Mouse (Mus musculus): ENCODE measurements around the gene Serinc3.
"Not testable (repeated sequence)": the region's sequence is repeated elsewhere in the genome, so short reads cannot be mapped to it uniquely, and the experiment has no call there.

The Serinc3 gene

DNA sequence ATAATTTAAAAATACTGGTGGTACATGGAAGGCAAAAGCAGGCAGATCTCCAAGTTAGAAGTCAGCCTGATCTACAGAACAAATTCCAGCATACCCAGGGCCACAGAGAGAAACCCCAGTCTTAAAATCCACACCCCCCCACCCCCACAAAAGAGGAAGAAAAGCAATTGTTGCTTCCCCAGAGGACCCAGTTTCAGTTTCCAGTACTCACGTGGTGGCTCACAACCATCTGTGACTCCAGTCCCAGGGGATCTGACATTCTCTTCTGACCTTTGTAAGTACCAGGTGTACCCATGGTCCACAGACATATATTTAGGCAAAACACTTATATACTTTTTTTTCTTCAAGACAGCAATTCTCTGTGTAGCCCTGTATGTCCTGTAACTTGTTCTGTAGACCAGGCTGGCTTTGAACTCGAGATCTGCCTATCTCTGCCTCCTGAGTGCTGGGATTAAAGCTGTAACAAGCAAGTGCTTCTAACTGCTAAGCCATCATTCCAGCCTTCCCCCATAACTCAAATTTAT, 17.8 kb upstream of the Serinc3 start:
- DNase-seq (ENCODE audit: extremely low read depth, low read depth), result no peak

DNA sequence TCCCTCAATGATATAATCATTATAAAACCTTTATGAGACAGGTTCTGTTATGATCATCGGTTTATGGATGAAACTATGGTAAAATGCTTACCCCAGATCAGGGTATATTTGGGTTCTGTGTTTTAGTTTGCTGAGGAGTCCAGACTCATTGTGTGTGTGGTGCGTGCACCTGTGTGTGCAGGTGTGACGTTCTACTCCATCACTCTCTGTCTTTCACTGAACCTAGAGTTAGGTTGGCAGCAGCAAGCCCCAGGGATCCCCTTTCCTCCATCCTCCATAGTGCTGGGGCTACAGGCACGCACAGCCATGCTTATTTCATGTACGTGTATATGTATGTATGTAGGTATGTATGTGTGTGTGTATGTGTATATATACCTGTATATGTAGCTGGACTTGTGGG, 17.1 kb upstream of the Serinc3 start:
- DNase-seq (ENCODE audit: extremely low read depth, low read depth), result no peak

DNA sequence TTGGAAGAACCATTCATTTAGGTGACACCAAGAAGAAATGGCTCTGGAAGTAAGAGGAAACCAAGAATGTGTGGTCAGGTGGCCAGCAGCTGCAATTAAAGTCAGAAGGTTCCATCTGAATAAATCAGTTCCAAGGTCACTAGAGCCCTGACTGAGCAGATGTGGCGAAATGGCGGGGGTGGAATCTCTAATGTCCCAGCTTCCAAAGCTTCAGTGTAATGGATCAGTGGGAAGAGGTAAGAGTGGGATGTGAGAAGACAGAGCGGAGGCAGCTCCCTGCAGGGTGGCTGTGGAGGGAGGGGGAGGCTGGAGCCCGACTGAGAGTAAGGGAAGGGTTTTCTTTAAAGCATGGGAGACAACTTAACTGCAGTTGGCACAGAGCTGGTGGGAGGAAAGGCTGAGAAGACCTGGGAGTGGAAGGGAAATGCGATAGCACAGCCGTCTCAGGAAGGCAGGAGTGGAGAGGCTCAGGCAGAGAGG, 16.5 kb upstream of the Serinc3 start:
- no peak for DNase-seq (ENCODE audit: extremely low read depth, low read depth)

DNA sequence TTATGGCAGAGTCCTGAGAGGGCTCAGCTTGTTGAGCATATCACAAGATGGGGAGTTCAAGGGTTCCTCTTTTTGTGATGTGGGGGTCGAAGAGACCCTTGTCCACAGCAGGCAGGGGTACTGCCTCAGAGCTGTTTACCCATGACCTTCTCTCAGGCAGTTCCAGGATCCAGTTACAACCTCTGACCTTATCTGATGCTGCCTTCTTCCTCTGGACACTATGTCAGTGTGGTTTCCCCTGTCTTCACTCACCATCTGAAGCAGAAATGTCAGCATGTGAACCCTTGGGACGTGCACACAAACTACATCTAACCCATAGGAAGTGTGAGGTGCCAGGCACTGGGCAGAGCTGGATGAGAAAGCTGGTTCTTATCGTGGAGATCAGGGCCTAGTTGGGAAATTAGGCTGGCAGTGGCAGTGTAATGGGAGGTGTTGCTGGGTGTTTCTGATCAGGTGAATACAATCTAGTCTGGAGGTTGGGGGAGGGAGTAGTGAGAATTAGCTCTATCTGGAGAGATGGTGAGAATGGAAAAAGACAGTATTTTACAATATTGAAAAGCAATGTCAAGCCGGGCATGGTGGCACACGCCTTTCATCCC, 15.3 kb upstream of the Serinc3 start:
- no peak for DNase-seq (ENCODE audit: extremely low read depth, low read depth)

DNA sequence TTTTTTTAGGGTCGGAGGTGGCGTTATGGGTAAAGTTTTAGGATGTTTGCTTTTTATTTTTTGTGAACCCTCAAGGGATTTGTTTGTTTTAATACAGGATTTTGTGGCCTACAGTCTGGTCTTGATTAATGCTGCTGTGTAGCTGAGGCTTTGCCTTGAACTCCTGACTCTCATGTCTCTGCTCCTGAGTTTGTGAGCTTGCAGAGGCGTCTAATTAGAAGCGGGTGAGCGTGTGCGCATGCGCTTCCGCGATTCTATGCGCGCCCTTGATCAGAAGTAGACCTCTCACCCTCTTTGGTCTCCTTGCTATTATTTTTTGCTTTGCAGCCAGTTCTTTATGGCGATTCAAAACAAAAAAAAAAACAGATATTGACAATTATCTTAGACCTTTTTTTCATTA, 14.5 kb upstream of the Serinc3 start:
- peak; percentile 63 for DNase-seq (ENCODE audit: extremely low read depth, low read depth)

DNA sequence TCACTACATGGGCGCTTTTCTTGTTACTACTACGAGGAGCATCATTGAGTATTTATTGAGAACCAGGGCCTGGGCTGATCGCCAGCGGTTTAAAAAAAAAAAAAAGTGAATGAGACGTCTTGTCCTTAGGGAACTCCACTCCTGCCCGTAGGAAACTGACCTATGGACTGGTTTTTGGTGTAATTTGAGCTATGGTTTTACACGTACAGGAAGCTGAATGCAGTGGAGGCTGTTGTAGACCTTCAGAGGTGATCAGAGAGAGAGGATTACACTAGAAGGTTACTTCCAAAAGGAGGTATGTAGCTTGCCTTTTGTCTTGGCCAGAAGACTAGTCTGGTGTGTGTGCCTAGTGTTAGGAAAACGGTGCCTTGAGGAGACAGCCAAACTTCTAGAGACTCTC, 14.0 kb upstream of the Serinc3 start:
- no peak for DNase-seq (ENCODE audit: extremely low read depth, low read depth)

DNA sequence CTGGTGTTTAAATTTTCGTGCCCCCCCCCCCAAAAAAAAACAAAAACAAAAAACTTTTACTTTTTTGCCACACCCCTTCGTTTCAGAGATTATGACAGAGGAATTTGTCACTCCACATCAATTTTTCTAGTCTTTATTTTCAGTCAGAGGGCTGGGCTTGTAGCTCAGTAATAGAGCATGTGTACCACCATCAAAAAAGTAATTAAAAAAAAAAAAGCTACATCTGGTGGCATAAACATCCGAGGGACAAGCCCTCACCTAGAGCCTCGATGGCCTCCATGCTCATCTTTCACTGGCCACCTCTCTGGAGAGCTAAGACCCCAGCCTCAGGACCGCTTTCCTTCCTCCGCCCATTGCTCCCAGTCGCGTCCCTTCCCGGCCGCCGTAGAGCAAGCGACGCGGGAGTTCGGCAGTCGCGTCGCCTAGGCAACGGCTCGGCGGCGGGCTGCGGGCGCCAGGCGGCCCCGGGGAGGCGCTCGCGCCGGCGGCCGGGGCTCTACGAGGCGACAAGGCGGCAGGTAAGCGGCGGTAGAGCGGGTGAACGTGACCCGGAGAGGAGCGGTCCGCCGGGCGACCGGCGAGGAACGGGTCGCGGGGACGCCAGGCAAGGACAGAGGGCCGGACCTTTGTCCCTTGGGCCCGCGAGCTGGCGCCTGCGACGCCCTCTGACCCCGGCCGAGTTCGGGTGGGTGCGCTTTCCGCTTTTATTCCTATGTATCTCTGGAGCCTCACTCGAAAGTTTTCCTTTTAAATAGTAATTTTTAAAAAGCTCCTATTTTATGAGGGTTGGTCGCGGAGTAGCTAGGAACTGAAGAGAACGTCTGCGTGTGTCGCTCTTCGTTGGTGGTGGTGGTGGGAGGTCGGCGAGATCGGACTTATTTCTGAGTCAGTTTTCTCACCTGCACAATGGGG, 13.3 kb upstream of the Serinc3 start, which contains the start of gene Pkig:
Gene Pkig (plus strand): TSS at position 412 of the 912 bp plus-strand sequence.
- DNase-seq (ENCODE audit: extremely low read depth, low read depth), result peak; percentile 51

DNA sequence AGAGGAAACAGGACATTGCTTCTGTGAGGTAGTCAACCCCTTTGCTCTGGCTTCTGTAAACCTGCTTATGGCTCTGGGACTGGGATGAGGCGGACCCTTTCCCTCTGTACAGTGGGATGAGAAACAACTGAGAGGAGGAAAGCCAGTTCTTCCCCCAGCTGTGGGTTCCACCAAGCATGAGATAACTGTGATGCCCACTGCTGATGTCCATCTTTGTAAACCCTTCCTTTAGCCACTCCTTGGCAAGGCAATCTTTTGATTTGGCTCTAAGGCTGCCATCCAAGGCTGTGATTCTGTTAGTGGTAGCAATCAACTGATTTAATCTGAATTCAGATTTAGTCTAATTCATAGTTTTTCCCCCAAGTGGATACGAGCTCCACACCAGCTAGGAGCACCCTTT, 12.6 kb upstream of the Serinc3 start:
- no peak for DNase-seq (ENCODE audit: extremely low read depth, low read depth)

DNA sequence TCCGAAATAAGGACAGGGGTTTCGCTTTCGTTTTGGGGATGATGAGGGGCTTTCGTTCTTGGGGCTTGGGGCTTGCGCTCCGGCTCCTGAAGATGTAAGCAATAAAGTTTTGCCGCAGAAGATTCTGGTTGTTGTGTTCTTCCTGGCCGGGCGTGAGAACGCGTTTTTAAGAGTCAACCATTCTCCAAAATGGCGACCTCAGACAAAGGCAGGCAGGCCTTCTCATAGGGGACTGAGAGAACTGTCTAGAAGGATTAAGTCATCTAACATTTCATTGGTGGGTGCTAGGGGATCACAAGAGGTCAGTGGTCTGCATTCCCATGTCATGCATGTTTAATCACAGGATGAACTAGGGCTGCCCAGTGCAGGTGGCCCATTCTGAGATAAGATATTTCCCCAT, 10.8 kb upstream of the Serinc3 start:
- not testable (repeated sequence) for DNase-seq (ENCODE audit: extremely low read depth, low read depth)

DNA sequence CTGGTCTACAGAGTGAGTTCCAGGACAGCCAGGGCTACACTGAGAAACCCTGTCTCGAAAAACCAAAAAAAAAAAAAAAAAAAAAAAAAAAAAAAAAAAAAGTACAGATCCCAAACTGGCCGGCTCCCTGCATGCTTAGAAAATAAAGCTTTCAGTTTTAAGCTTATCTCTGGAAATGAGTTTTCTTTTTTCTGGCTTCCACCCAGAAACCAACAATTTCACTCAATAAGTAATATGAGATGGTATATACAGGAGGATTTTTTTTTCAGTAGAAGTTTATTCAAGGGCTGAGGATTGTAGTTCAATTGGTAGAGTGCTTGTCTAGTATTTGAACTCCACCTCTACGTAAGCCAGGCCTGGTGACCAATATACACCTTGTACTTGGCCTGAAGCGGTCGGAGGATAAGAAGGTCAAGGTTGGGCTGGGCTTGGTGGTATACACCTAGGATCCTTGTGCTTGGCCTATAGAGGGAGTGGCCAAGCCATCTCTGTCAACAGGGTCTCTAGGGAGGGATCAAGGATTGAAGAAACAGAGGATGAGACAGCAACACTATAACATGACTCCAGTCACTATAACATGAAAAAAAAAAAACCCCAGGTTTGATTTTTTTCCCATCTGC, 1.6 kb upstream of the Serinc3 start:
- DNase-seq (ENCODE audit: extremely low read depth, low read depth), result no peak

DNA sequence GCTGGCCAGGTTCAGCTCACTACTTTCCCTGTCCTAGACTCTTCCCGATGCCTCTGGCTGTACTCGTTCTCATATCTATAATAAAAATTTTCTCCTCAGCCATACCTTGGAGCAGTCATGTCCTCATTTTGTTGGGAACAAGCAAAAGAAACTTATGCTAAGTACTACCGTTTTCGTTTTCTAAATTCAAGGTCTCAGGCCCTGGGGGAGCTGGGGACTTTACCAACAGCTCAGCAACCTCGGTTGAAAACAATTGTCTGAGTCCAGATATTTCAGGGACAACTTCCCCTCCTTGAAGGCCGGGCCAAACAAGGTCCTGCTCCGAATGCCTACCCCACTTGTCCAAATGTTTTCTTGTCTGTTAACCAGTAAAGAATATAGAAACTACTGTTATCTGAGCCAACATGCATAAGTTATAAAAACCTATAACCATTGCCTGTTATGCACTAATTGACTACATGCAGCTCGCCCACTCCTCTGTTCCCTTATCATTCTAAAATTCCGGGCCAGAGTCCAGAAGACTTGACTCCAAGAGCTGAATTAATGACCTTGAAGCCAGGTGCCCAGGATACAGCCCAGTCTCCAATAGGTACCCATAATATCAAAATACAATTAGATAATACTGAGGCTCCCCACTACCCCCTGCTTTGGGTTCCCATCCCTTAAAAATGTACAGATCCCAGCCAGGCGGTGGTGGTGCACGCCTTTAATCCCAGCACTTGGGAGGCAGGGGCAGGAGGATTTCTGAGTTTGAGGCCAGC, 949 bp upstream of the Serinc3 start:
- DNase-seq (ENCODE audit: extremely low read depth, low read depth), result peak; percentile 32

DNA sequence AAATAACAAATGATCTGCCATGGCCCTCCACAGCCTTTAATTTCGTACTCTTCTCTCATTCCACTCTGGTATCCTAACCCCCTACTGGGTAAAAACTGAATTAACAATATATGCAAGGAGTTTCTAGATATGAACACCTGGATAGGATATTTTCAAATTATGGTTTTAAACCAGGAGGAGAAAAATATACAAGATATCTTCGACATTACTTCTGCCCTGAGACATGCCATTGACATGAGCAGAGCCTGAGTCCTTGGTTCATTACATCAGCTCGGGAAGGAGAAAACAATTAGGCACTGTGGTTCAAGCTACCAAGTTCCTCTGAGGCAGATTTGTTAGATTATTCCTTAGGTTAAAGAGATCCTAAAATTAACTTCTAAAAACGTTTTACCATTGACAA, 884 bp downstream of the Serinc3 start:
- peak; percentile 39 for DNase-seq (ENCODE audit: extremely low read depth, low read depth)

DNA sequence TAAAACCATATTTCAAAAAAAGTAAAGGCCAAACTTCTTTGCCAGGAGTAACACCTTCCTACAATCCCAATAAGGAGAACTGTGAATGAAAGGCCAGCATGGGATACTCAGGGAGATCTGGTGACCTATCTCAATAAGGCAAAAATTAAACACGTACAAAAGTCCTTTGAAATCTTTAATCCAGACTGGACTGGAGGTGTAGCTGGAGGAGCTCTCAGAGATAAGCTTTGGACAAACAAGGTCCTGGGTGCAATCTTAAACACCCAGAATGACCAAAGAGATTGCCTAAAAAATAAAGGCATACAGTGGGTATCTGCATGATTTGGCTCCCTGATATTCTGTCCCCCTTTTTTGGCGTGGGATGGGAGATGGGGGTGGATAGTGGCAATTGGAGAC, 1.4 kb downstream of the Serinc3 start:
- DNase-seq (ENCODE audit: extremely low read depth, low read depth), result peak; percentile 18

DNA sequence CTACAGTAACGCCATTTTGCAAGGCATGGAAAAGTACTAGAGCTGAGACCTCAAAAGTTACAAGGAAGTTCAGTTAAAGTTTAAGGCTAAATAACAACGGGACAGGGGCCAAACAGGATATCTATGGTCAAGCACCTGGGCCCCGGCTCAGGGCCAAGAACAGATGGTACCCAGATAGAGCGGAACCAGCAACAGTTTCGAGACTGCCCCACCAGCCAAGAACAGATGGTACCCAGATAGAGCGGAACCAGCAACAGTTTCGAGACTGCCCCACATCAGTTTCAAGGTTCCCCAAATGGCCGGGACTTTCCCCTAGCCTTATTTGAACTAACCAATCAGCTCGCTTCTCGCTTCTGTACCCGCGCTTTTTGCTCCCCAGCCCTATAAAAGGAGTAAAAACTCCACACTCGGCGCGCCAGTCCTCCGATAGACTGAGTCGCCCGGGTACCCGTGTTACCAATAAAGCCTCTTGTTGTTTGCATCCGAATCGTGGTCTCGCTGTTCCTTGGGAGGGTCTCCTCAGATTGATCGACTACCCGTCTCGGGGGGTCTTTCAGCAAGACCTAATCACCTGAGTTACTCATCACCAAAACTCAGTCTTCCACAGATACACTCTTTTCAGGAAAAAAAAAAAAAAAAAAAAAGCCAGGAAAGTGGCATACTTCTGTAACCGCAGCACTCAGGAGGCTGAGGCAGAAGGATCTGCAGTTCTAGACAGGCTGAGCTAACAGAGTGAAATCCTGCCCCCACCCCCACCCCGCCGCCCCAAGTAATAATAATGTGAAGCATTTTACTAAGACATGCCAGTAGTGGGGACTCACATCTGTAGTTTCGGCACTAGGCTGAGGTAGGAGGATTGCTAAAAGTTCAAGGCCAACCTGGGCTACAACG, 2.0 kb downstream of the Serinc3 start:
- DNase-seq (ENCODE audit: extremely low read depth, low read depth), result peak; percentile 95

DNA sequence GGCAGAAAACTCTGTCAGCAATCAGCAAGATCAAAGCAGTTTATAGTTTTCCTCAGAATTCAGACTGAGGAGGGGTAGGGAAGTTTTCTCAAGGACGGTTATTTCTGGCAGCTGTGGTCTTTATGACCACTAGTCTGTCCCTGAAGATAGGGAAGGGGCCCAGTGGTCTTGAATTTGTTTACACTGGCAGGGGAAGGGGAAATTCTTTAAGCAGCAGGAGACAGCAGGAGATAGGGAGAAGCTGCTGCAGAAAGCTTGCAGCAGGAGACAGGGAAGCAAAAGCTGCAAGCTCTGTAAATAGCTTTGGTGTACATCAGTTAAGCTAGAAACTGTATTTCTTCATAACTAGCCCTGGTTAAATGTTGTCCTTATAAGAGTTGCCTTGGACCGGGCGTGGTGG, 3.2 kb downstream of the Serinc3 start:
- peak; percentile 66 for DNase-seq (ENCODE audit: extremely low read depth, low read depth)

DNA sequence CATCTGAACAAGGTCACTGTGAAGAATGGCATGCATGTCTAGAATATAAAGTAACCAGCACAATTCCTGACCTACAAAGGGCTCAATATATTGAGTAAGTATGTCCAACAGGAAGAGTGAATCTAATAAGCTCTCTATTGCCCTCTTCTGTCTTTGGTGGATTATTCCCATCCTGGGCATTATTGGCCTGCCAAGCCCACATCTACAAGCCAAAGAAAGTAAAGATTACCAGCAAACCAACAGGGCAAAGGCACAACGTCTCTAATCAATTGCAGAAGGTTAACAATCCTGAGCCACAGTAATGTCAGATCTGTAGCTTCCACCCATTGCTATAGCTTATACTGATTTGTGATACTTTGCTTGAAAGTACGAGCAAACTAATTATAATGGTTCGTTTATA, 4.4 kb downstream of the Serinc3 start:
- no peak for DNase-seq (ENCODE audit: extremely low read depth, low read depth)

DNA sequence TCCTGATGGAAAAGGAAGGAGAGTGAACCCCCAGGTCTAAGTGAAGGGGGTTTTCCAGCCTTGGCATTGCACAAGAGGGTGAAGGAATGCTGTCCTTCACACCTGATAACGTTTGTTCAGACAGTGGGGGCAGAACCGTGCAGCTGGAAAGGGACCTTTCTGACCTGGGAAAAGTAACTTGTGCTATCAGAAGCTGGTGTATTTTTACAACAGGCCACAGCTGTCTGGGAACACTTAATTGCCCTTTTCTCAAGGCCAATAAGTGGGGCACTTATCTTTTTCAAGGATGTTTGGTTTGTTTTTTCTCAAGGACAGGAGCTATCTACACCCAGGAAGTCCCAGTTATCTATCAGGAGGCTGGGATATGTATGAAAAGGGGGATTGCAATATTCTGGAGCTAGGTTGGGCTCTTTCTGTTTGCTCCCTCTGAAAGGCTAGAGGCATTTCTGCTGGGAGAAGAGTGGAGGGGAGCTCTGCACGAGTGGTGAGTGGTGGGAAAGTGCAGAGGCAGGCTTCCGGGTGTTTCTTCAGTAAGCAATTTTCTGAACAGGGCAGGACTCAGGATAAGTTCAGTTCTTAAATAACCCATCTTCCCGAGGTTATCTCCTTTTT, 7.2 kb downstream of the Serinc3 start:
- no peak for DNase-seq (ENCODE audit: extremely low read depth, low read depth)

DNA sequence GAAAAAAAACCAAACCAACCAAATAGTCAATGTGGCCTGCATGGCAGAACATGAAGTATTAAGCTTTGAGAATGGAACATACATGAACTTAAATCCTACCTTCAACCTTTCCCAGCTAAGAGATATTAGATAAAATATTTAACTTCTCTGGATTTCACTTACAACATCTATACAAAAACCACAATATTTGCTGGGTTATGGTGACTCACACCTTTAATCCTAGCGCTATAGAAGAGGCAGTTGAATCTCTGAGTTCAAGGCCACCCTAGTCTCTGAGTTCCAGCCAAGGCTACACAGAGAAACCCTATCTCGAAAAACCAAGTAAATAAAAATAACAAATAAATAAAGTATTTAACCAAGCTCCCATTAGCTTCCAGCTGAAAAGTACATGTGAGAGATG, 8.9 kb downstream of the Serinc3 start:
- DNase-seq (ENCODE audit: extremely low read depth, low read depth), result no peak

DNA sequence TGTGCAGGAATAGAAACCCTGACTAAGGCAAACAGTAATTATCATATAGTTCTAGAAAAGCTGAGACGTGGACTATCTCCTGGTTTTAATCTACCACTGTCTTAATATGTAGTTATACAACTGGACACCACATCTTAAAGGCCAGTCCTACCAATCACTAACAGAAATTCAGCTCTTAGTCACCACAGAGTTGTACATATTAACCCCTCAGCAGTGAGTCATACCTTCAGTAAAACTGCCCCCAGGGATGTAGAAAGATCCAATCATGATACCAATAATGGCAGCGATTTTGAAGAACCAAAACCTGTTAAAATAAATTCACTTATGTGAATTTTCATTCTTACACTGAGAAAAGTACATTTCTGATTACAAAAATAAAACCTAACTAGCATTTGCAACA, 10.7 kb downstream of the Serinc3 start:
- no peak for DNase-seq (ENCODE audit: extremely low read depth, low read depth)

DNA sequence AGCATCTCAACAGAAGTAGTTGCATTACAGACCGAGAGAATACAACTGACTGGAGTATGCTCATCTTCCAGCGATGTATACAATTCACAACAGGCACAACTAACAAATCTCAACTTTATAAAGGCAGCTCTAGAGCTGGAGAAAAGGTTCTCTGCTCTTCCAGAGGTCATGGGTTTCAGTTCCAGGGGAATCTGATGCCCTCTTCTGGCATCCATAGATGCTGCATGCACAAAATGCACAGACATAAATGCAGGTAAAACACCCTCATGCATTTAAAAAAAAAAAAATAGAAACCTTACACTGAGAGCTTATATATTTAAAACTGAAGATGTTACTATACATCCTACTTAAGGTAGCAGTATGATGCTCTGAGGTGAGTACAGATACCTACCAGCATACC, 13.2 kb downstream of the Serinc3 start:
- no peak for DNase-seq (ENCODE audit: extremely low read depth, low read depth)
